Comparison of ENCODE assay signal across 15 mouse cellular contexts in genomic region chr10:124090547-124090946, GRCm38 (mm10).
"Had no signal": no experiment of that assay in that cellular context is flagged by ENCODE, and none has a peak within 500 bp of the region (broad histone marks: within the 10 kb centered on the region; RNA-seq: fewer than 3 reads in every experiment).

No protein-coding gene starts in this region.

- H3K4me2 ChIP-seq: limb, embryonic 12.5 days; liver, embryonic 13.5 days; lung, embryonic 15.5 days; midbrain, embryonic 12.5 days had no signal

- ATAC-seq: liver, postnatal 0 days had no signal

- DNase-seq: kidney, postnatal 36 days; layer of hippocampus, adult 9-11 months; layer of hippocampus, postnatal 36 days; liver; liver, embryonic 13.5 days; liver, postnatal 0 days; lung, postnatal 14 days; thymus, postnatal 4 days had no signal

- H3K27me3 ChIP-seq: limb, embryonic 12.5 days; liver, embryonic 13.5 days; lung, embryonic 15.5 days; megakaryocyte, embryonic 14.5 days; midbrain, embryonic 12.5 days had no signal

- H3K9ac ChIP-seq: limb, embryonic 12.5 days; liver, embryonic 13.5 days; liver, postnatal 0 days; lung, embryonic 15.5 days; midbrain, embryonic 12.5 days had no signal

- H3K4me1 ChIP-seq: limb, embryonic 12.5 days; liver, embryonic 13.5 days; lung, embryonic 15.5 days; megakaryocyte, embryonic 14.5 days; midbrain, embryonic 12.5 days had no signal

- H3K27ac ChIP-seq: kidney, postnatal 0 days; limb, embryonic 12.5 days; liver, embryonic 13.5 days; lung, embryonic 15.5 days; macrophage; midbrain, embryonic 12.5 days; stomach, postnatal 0 days had no signal

- H3K9me3 ChIP-seq: lung, embryonic 15.5 days; midbrain, embryonic 12.5 days had no signal

- H3K36me3 ChIP-seq: limb, embryonic 12.5 days; liver, embryonic 13.5 days; lung, embryonic 15.5 days; midbrain, embryonic 12.5 days had no signal

- H3K4me3 ChIP-seq: limb, embryonic 12.5 days; liver, embryonic 13.5 days; lung, embryonic 15.5 days; megakaryocyte, embryonic 14.5 days; midbrain, embryonic 12.5 days had no signal
